Mouse (Mus musculus) adrenal gland, postnatal 36 days (tissue): ENCODE results near the gene Cdc14a. TPM values are rescaled to one million over a fixed set of nuclear protein-coding genes. Genes with fewer than 3 reads are reported as not detected.

Experiments used
- DNase-seq, 2 experiments: peaks; one replicate each; pipeline ENCODE4 v3.0.0; 2021; ENCODE audit warnings: mixed read lengths in 1 of 2
- total RNA-seq, 2 experiments: library from RNA; stranded (reverse); gene quantifications; 2 replicates each; pipeline ENCODE4 v1.2.3; 2021

Cdc14a gene
- total RNA-seq, 2 experiments from 2014 or later: 9.2 to 14.8 TPM

DNA sequence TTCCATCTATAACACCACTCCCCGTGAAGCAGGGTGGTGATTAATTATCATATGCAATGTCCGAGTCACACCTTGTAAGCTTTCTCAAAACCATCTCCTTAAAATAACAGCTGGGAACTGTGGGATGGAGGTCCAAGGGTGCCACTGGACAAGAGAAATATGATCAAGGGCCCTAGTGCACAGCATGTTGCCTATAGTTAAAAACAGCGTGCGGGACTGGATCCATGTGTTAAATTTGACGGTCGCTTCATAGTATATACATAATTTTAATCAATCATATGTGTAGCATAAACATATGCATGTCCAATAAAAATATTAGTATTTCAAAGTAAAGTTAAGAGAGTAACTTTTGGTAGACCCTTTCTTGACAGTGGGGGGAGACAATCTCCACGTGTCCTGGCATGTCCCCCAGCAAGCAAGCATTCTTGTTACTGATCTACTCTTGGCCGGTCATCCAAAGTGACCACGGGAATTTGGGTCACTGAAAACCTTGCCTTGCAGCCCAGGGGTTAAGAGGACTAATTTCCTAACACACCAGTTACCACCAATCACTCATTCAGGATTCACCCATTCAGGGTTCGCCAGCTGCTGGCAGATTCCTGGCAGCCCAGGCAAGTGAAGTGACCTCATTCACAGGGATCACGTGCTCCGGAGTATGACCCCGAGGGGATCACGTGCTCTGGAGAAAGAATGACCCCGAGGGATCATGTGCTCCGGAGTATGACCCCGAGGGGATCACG is 94.6 kb downstream of the Cdc14a start:
- peak; percentile 29 to 40 for DNase-seq

- DNase-seq: no peak
These were observed 96.2 kb downstream of the Cdc14a start for GRCm38 (mm10) chr3:116327616-116328004.

DNA sequence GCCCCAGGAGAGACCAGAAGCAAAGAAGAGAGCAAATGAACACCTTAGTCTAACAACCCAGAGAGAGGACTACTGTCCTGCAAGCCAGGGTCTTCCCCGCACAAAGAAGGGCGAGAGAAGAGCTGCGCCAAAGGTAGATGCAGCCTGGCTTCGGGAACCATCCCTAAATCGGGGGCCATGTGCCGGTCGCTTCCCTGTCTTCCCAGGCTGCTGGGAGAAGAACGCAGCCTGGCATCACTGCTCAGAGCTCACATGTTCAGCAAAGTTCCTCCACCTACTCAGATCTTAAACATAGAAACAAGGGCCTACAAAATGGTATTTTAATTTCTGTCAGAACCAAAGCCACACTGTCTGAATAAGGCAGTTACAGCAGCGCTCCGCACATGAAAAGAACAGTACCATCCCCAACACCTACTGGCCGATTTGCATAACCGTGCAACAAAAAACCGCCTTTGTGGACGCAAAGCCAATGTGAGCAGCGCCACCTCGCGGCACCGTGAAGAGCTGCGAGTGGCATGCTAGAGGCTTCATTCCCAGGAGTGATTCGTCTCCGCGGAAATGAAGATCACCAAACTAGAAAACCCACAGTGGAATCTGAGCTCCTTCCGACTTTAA is 96.7 kb downstream of the Cdc14a start:
- peak; percentile 86 to 88 for DNase-seq

GRCm38 (mm10) chr3:116325501-116325900 is 98.3 kb downstream of the Cdc14a start:
- DNase-seq: no peak

- no peak for DNase-seq
These were observed 104.1 kb downstream of the Cdc14a start for GRCm38 (mm10) chr3:116319696-116320095.

DNA sequence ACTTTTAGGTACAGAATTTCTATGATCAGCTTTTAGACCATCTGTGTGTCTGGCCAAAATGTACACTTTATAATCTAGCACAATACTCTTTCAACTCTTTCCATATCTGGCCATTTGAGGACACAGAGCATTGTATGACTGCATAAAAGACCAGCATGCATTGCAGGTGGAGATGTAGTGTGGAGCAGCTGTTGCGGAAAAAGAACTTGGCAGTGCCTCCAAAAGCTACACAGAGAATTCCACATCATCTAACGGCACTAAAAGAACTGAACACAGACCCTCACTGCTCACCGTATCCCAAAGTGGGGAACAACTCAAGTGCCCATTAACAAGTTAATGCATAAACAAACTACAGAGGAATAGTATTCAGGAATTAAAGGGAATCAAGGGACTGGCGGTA is 112.0 kb downstream of the Cdc14a start:
- no peak for DNase-seq

DNA sequence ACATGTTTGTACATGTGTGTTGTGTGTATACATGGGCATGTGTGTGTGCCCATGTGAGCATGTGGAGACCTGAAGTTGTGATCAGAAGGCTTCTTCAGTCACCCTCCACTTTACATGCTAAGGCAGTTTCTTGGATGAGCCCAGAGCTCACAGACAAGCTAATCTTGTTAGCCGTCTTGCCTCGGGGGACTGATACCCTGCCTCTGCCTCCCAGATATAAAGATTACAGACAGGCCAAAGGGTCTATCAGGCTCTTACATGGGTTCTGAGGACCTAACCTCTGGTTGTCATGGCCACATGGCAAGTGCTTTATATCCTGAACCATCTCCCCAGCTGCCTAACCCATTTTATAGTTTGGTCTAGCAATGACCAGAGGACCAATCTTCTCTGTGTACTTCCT is 112.7 kb downstream of the Cdc14a start:
- DNase-seq: no peak

DNA sequence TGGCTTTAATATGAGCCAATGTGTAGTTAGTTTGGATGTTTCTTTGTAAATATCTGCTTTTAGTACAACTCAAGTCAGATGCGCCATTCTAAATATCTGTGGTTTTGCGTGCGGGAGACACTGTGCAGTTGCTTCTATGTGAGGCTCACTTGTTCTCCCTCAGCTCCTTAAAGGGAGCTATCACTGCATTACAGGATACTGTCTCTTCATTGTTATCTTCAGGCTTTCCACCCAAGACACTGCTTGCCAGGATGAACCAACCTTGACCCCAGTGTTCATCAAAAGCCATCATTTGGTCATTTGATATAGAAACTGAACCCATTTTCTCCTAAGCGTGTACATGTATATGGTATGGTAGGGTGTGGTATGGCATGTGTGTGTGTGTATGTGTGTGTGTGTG is 113.2 kb downstream of the Cdc14a start:
- DNase-seq: no peak

- DNase-seq: no peak
These were observed 113.8 kb downstream of the Cdc14a start for GRCm38 (mm10) chr3:116310033-116310432.

- no peak for DNase-seq
These were observed 118.8 kb downstream of the Cdc14a start for GRCm38 (mm10) chr3:116304800-116305753.

DNA sequence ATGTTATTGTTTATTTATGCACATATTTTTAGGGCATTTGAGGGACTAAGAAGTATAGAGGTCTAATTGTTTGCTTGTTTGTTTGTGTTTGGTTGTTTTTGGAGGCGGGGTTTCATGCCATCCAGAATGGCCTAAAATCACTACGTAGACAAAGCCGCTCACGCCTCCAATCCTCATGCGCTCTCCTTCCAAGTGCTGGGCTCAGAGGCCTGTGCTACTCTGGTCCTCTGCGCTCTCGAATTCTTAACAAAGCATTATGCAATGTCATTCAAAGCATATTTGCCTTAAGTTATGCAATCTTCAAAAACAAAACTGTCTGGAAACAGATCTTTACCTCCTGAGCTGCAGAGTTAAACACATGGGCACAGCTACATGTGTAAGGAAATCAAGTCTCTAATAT is 121.3 kb downstream of the Cdc14a start:
- no peak for DNase-seq

DNA sequence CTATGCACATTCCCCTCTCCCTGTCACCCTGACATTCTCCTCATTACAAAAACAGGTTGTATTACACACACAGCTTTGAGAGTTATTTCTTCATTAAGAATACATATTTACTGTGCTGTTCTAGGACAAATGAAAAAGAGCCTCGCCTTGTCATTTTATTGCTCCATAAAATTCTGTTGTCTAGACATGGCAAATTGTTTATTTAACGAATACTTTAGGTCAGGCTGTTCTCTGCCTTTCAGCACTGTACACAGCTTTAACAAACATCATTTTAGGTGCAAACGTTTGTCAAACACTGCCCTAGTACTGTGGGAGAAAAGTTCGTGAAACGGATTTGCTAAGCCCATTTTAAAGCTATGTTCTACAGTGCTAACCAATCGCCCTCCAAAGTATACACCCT is 122.1 kb downstream of the Cdc14a start:
- DNase-seq: no peak

GRCm38 (mm10) chr3:116298727-116299126 is 125.1 kb downstream of the Cdc14a start:
- DNase-seq: no peak

DNA sequence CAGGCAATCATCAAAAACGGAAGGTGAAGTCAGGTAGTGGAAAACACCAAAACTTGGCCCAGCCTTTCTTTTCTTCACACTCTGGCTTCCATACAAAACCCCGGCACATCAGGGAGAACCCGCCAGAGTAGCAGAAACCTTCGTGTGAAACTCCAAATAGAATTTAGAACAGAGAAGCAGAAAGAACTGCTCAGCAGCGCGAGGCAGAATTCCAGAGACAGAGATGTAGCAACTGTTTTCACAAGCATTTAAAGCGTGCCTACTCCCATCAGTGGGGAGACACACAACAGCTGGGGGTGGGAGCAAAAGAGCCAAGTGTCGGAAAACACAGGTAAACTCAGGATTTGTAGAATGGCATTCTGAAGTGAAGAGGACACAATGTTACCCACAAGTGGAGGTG is 125.8 kb downstream of the Cdc14a start:
- no peak for DNase-seq

DNA sequence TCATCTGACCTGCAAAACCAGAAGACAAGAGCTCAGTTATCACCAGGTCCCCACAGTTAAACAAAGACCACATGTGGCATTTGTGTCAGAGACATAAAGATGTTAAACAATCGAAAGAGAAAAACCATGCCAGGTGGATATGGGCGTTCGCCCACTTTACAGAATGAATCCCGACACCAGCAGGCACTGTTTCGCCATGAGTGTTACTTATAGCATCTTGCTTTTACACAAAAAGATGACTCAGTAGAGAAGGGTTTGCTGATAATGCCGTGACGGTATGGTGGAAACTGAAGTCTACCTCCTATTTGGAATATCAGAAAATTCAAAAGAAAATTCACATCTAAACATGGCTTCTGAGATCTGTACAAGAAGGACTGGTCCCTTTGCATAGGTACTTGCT is 126.7 kb downstream of the Cdc14a start:
- DNase-seq: no peak

DNA sequence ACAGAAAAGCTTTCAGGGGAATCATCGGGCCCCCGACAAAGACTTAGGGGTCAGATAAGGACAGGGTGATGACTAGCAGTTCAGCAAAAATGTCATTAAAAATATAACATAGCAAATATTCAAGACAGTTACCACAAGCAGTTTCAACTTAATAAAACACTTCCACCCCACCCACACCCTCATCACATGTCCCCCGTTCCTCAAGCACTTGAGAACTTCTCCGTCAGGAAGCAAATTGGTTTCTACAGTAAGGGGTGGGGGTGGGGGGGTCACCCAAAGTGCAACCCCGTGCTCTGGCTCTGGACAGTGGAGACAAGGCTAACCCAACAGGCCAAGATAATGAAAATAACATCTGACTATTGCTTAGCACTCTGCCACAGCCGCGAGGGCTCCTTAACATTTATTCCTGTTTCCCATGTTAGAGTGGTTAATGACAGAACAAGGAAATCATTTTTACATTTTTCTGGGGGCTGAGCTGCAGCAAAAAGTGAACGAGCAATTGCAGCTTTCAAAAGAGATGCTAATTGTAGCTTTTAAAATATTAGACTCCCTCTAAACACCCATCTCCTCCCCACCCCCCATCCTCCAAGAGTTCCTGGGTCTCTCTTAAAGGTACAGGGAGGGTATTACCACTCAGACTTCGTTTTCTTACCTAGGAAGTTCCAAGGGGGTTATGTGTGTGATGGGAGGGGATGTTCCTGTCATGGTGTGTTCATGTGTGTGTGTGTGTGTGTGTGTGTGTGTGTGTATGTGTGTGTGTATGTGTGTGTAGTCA is 133.6 kb downstream of the Cdc14a start:
- no peak for DNase-seq

DNA sequence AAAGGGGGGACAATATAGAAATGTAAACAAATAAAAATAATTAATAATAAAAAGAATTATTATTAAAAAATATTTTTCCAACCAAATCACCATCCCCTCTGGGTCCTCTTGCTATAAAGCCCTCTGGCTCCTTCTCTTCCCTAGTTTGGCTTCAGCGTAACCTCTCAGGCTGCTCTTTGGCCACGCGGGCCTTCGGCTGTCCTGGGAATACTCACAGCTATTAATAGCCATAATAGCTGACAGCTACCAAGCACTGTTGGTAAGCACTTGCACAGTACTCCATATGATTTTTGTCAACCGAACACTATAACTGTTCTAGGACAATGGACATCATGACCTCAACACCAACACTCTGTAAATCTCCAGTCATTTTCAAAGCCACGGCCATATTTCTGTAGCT is 135.0 kb downstream of the Cdc14a start:
- DNase-seq: no peak

- no peak for DNase-seq
These were observed 139.1 kb downstream of the Cdc14a start for GRCm38 (mm10) chr3:116284735-116285134.

GRCm38 (mm10) chr3:116283996-116284395 is 139.8 kb downstream of the Cdc14a start:
- DNase-seq: no peak

DNA sequence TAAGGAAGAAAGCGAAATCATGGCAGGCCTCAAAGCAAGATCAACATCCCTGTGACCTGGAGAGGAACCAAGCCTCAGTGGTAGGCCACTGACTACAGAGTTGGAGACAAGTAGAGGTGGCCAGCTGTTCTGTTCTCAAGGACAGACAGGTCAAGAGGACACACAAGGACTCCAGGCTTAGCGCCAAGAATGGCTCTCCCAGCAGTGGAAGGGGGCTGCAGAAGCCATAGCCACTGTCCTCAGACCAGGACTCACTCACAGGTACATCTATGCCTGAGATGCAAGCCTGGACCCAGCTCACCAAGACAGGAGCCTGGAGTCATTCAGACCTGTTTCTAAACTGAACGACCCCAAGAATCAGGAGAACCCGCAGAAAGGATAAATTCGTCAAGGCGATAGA is 142.2 kb downstream of the Cdc14a start:
- DNase-seq: no peak

DNA sequence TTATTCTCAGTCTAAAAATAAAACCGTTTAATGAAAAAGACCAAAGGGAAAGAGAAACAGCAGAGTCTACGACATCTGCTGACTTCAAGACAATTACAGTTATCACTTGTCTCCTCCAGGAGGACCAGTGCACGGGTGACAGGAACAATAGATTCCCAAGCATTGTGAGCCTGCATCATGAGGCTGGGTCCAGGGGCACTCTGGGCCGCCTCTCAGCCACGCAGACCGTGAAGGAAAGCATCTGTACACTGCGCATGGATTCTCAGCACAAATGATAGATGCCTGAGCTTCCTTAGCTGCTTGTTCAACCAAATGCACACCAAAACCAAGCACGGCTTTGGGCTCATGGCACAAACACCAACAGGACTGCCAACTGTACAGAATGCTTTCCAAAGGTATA is 146.7 kb downstream of the Cdc14a start:
- no peak for DNase-seq

DNA sequence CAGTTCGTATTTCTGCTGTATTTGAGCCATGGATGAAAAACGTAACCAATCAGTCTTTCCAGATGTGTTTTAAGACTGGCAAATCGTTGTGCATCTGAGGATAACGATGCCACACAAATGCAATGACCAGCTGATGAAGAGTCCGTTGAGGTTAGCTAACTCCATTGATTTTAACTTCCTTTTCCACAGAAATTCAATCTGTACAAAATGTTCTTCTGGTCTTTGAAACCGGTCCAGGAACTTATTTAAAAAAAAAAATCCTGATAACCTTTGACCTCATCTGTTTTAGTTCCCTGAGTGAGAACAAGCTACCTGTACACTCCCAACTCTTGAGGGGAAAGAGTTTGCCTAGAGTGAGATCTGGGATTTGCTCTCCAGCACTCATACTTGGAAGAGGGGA is 152.2 kb downstream of the Cdc14a start:
- no peak for DNase-seq
